ENCODE assay signal across 21 mouse cellular contexts in the genomic region with DNA sequence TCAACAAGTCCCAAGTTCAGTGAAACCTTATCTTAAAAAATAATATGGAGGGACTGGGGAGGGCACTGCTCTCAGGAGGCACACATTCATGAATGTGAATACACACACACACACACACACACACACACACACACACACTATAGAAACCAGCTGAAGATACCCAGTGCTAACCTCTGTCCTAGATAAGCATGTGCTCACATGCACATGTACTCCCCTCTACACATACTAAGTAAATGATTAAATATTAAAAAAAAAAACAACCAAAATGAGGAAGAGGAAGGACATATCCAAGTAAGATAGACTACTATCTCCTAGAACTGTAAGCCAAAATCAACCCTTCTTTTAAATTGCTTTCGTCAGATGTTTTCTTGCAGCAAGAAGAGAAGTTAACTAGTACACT.
"Had no signal": no experiment of that assay in that cellular context is flagged by ENCODE, and none has a peak within 500 bp of the region (broad histone marks: within the 10 kb centered on the region; RNA-seq: fewer than 3 reads in every experiment).

No protein-coding gene starts in this region.

- H3K27ac ChIP-seq: limb, embryonic 10.5 days; limb, embryonic 13.5 days; liver, embryonic 15.5 days; neural tube, embryonic 12.5 days; neural tube, embryonic 15.5 days; stomach, postnatal 0 days had no signal

- H3K4me2 ChIP-seq: limb, embryonic 13.5 days; liver, embryonic 15.5 days; midbrain, embryonic 11.5 days; neural tube, embryonic 12.5 days; neural tube, embryonic 15.5 days had no signal

- DNase-seq: kidney, adult 11 months; kidney, adult 9 months; kidney, postnatal 14 days; kidney, postnatal 4 days; lung, adult 2 months; lung, postnatal 14 days; lung, postnatal 4 days; midbrain, embryonic 14.5 days; right cerebral cortex, adult 18-20 months; right cerebral cortex, postnatal 14 days; right cerebral cortex, postnatal 4 days; thymus, adult 2 months; thymus, postnatal 14 days; thymus, postnatal 4 days had no signal

- H3K4me3 ChIP-seq: limb, embryonic 10.5 days; limb, embryonic 13.5 days; liver, embryonic 15.5 days; neural tube, embryonic 12.5 days; neural tube, embryonic 15.5 days had no signal

- H3K4me1 ChIP-seq: limb, embryonic 10.5 days; limb, embryonic 13.5 days; liver, embryonic 15.5 days; neural tube, embryonic 12.5 days; neural tube, embryonic 15.5 days had no signal

- H3K9me3 ChIP-seq: limb, embryonic 10.5 days; limb, embryonic 13.5 days; liver, embryonic 15.5 days; neural tube, embryonic 12.5 days; neural tube, embryonic 15.5 days had no signal

- H3K36me3 ChIP-seq: limb, embryonic 10.5 days; limb, embryonic 13.5 days; liver, embryonic 15.5 days; neural tube, embryonic 12.5 days; neural tube, embryonic 15.5 days had no signal

- H3K27me3 ChIP-seq: limb, embryonic 13.5 days; liver, embryonic 15.5 days; neural tube, embryonic 12.5 days; neural tube, embryonic 15.5 days had no signal

- H3K9ac ChIP-seq: limb, embryonic 13.5 days; liver, embryonic 15.5 days; neural tube, embryonic 12.5 days; neural tube, embryonic 15.5 days had no signal
